Mouse (Mus musculus) testis, adult 2 months (tissue): ENCODE data around the gene Pgm3. TPM values are rescaled to one million over a fixed set of nuclear protein-coding genes. Genes with fewer than 3 reads are reported as not detected.

Experiments
- H3K27ac ChIP-seq: fragments of 200-500 bp; 2 replicates; pipeline ENCODE4 v1.5.1; 2012; ENCODE audit warnings: low read depth, low read length; ENCODE audit not compliant: control insufficient read depth, insufficient read depth
- H3K27me3 ChIP-seq: fragments of 200-500 bp; 2 replicates; pipeline ENCODE4 v1.6.1; 2012; ENCODE audit warnings: mild to moderate bottlenecking, low read length, moderate library complexity; ENCODE audit not compliant: control insufficient read depth, insufficient read depth
- H3K36me3 ChIP-seq: fragments of 200-500 bp; 2 replicates; pipeline ENCODE4 v1.6.1; 2012; ENCODE audit warnings: mild to moderate bottlenecking, low read length; ENCODE audit not compliant: control insufficient read depth, insufficient read depth
- H3K4me1 ChIP-seq: fragments of 200-500 bp; 2 replicates; pipeline ENCODE4 v1.6.1; 2012; ENCODE audit warnings: low read length; ENCODE audit not compliant: control insufficient read depth, insufficient read depth
- H3K4me3 ChIP-seq: fragments of 200-500 bp; 2 replicates; pipeline ENCODE4 v1.5.1; 2012; ENCODE audit warnings: low read depth, mild to moderate bottlenecking, low read length, moderate library complexity, mixed read lengths; ENCODE audit not compliant: control insufficient read depth
- CTCF ChIP-seq: fragments of 200-500 bp; IDR thresholded peaks from 2 replicates; pipeline ENCODE4 v1.5.1; 2012; ENCODE audit warnings: low read depth, mild to moderate bottlenecking, inconsistent platforms, low read length, moderate library complexity; ENCODE audit not compliant: control insufficient read depth, insufficient read depth, insufficient replicate concordance
- POLR2A ChIP-seq: fragments of 200-500 bp; IDR thresholded peaks from 2 replicates; pipeline ENCODE4 v1.6.1; 2012; ENCODE audit warnings: low read depth, mild to moderate bottlenecking, inconsistent platforms, low read length, moderate library complexity; ENCODE audit not compliant: control insufficient read depth
- polyA plus RNA-seq: library from polyadenylated mRNA; depleted of rRNA; stranded (reverse); fragments of >200 nt; gene quantifications from 2 replicates; pipeline ENCODE4 v1.2.3, GENCODE M21; 2012; rRNA removed

Pgm3 gene
- polyA plus RNA-seq, 1 experiment, result 6.2 TPM

- H3K36me3 ChIP-seq, result peaks cover 4% of the 10 kb centered on the region
- H3K4me3 ChIP-seq, result no peak overlapping the region
- H3K4me1 ChIP-seq, result no peaks in the 10 kb centered on the region
- no peak overlapping the region for H3K27ac ChIP-seq
- H3K27me3 ChIP-seq, result no peaks in the 10 kb centered on the region
- TF ChIP-seq CTCF, result no peak
- no peak for TF ChIP-seq POLR2A
These were observed 56.8 kb downstream of the Pgm3 start for GRCm38 (mm10) chr9:86514798-86515197.

GRCm38 (mm10) chr9:86514390-86514789 lies 57.3 kb downstream of the Pgm3 start:
- H3K4me1 ChIP-seq, result no peaks in the 10 kb centered on the region
- peaks cover 4% of the 10 kb centered on the region; the same call in 1 of the 2 replicates for H3K36me3 ChIP-seq
- H3K27ac ChIP-seq, result no peak overlapping the region
- no peak overlapping the region for H3K4me3 ChIP-seq
- no peak for TF ChIP-seq POLR2A
- TF ChIP-seq CTCF, result no peak
- H3K27me3 ChIP-seq, result no peaks in the 10 kb centered on the region

GRCm38 (mm10) chr9:86513733-86514132 lies 57.9 kb downstream of the Pgm3 start:
- H3K27me3 ChIP-seq, result no peaks in the 10 kb centered on the region
- peaks cover 4% of the 10 kb centered on the region; the same call in 1 of the 2 replicates for H3K36me3 ChIP-seq
- H3K4me1 ChIP-seq, result no peaks in the 10 kb centered on the region
- H3K27ac ChIP-seq, result no peak overlapping the region
- no peak overlapping the region for H3K4me3 ChIP-seq
- no peak for TF ChIP-seq POLR2A
- TF ChIP-seq CTCF, result no peak

GRCm38 (mm10) chr9:86507437-86507836 lies 64.2 kb downstream of the Pgm3 start:
- Histone ChIP-seq H3K36me3 (no peaks in the 10 kb centered on the region; the same call in 1 of the 2 replicates), H3K4me3 (no peak overlapping the region), H3K4me1 (no peaks in the 10 kb centered on the region), H3K27me3 (no peaks in the 10 kb centered on the region), H3K27ac (no peak overlapping the region)
- TF ChIP-seq CTCF (no peak), POLR2A (no peak)

Other genes starting within 250 kb of the Pgm3 start
- 0.89 and 0.95 TPM in 2 replicates for gene Ube2cbp, start 106.9 kb downstream of the Pgm3 start, polyA plus RNA-seq
- 13.0 and 14.5 TPM in 2 replicates for gene Dop1a, start 104.7 kb downstream of the Pgm3 start, polyA plus RNA-seq
- gene Rwdd2a, start 149 bp upstream of the Pgm3 start, polyA plus RNA-seq, result 59.0 and 61.4 TPM in 2 replicates
- 134 and 144 TPM in 2 replicates for gene Me1, start 124.1 kb upstream of the Pgm3 start, polyA plus RNA-seq
- 3.2 and 3.8 TPM in 2 replicates for gene Prss35, start 171.8 kb upstream of the Pgm3 start, polyA plus RNA-seq